8 mouse cellular contexts compared by ENCODE assay signal in genomic region chr11:94404178-94404577, GRCm38 (mm10). TPM values are rescaled to one million over a fixed set of nuclear protein-coding genes. Genes with fewer than 3 reads are reported as not detected.
A peak's percentile ranks its signal among the peaks of the same experiment; 100 is the strongest.
DNase-seq lines count a peak whose midpoint lies in the region; ATAC-seq and TF ChIP-seq lines count a peak whose summit lies in the region.
"Had no signal": no experiment of that assay in that cellular context is flagged by ENCODE, and none has a peak within 500 bp of the region (broad histone marks: within the 10 kb centered on the region; RNA-seq: fewer than 3 reads in every experiment).

No protein-coding gene starts in this region.

- H3K36me3 ChIP-seq in lung, embryonic 16.5 days (ENCODE audit: control insufficient read depth, insufficient read depth, low read length), result no peaks in the 10 kb centered on the region
- H3K36me3 ChIP-seq in intestine, embryonic 15.5 days, result no peaks in the 10 kb centered on the region
- no peaks in the 10 kb centered on the region; the same call in 1 of the 2 replicates for H3K36me3 ChIP-seq in kidney, embryonic 14.5 days (ENCODE audit: control insufficient read depth, insufficient read depth, low read length)
- H3K36me3 ChIP-seq in small intestine, adult 2 months (ENCODE audit: control insufficient read depth, insufficient read depth, low read length), result no peaks in the 10 kb centered on the region

- WGBS in lung, embryonic 16.5 days, result 52% methylated on average over 5 of the region's 5 CpGs
- WGBS in intestine, embryonic 15.5 days, result 45% methylated on average over 5 of the region's 5 CpGs
- 47% methylated on average over 5 of the region's 5 CpGs for WGBS in kidney, embryonic 14.5 days
- 26% methylated on average over 5 of the region's 5 CpGs for WGBS in small intestine, adult 2 months

- ATAC-seq in lung, embryonic 16.5 days (ENCODE audit: low read depth), result peak; percentile 42
- peak; percentile 60; the same call in 1 of the 2 replicates for ATAC-seq in intestine, embryonic 15.5 days
- peak; percentile 34; the same call in 1 of the 2 replicates for ATAC-seq in kidney, embryonic 14.5 days (ENCODE audit: low FRiP score, low TSS enrichment)

- H3K9ac ChIP-seq in lung, embryonic 16.5 days (ENCODE audit: low read length), result no peak overlapping the region
- H3K9ac ChIP-seq in intestine, embryonic 15.5 days, result no peak overlapping the region
- H3K9ac ChIP-seq in kidney, embryonic 14.5 days (ENCODE audit: low read depth, low read length), result no peak overlapping the region

- H3K27ac ChIP-seq in lung, embryonic 16.5 days (ENCODE audit: low read length), result no peak overlapping the region; the same call in 1 of the 2 replicates
- H3K27ac ChIP-seq in intestine, embryonic 15.5 days, result no peak overlapping the region
- H3K27ac ChIP-seq in kidney, embryonic 14.5 days (ENCODE audit: low read depth, low read length), result no peak overlapping the region
- peak overlapping the region; percentile 4; the same call in 1 of the 2 replicates for H3K27ac ChIP-seq in small intestine, adult 2 months (ENCODE audit: insufficient read depth, low read depth, low read length)
- H3K27ac ChIP-seq: layer of hippocampus, adult 2 months had no signal

- no peak overlapping the region for H3K4me2 ChIP-seq in lung, embryonic 16.5 days (ENCODE audit: low read depth, low read length)
- no peak overlapping the region for H3K4me2 ChIP-seq in intestine, embryonic 15.5 days (replicated peaks)
- H3K4me2 ChIP-seq in kidney, embryonic 14.5 days (replicated peaks; ENCODE audit: low read depth, low read length), result no peak overlapping the region

- DNase-seq in lung, postnatal 25 days (ENCODE audit: low spot score), result no peak
- DNase-seq in cerebellum, adult 9-10 months, result no peak
- DNase-seq in spleen, postnatal 14 days (ENCODE audit: low spot score in 2 of 2), result no peak

- no peak for TF ChIP-seq CTCF in small intestine, adult 2 months (IDR thresholded peaks at IDR 0.05; ENCODE audit: extremely low read depth, insufficient read length, insufficient replicate concordance, low read depth, low read length)

- H3K4me1 ChIP-seq in lung, embryonic 16.5 days (replicated peaks; ENCODE audit: control insufficient read depth, insufficient read depth, low read length), result peaks cover 15% of the 10 kb centered on the region
- peaks cover 17% of the 10 kb centered on the region for H3K4me1 ChIP-seq in intestine, embryonic 15.5 days (replicated peaks)
- H3K4me1 ChIP-seq in kidney, embryonic 14.5 days (ENCODE audit: control insufficient read depth, insufficient read depth, low read length), result peaks cover 16% of the 10 kb centered on the region
- H3K4me1 ChIP-seq in small intestine, adult 2 months (ENCODE audit: control insufficient read depth, insufficient read depth, insufficient read length, low read length), result peaks cover 10% of the 10 kb centered on the region; the same call in 1 of the 2 replicates

- no peaks in the 10 kb centered on the region for H3K9me3 ChIP-seq in lung, embryonic 16.5 days (ENCODE audit: control insufficient read depth, low read length)
- H3K9me3 ChIP-seq in intestine, embryonic 15.5 days, result no peaks in the 10 kb centered on the region
- no peaks in the 10 kb centered on the region for H3K9me3 ChIP-seq in kidney, embryonic 14.5 days (ENCODE audit: control insufficient read depth, low read length)

- no peaks in the 10 kb centered on the region; the same call in 1 of the 2 replicates for H3K27me3 ChIP-seq in lung, embryonic 16.5 days (ENCODE audit: control insufficient read depth, insufficient read depth, low read depth, low read length)
- H3K27me3 ChIP-seq in intestine, embryonic 15.5 days (replicated peaks), result no peaks in the 10 kb centered on the region
- no peaks in the 10 kb centered on the region for H3K27me3 ChIP-seq in kidney, embryonic 14.5 days (ENCODE audit: control insufficient read depth, insufficient read depth, low read length)
- no peaks in the 10 kb centered on the region for H3K27me3 ChIP-seq in small intestine, adult 2 months (ENCODE audit: control insufficient read depth, insufficient read depth, low read length)

- no peak for TF ChIP-seq POLR2A in small intestine, adult 2 months (IDR thresholded peaks at IDR 0.05; ENCODE audit: low read depth, low read length)

- no peak overlapping the region for H3K4me3 ChIP-seq in lung, embryonic 16.5 days (ENCODE audit: low read length)
- no peak overlapping the region for H3K4me3 ChIP-seq in intestine, embryonic 15.5 days (replicated peaks)
- H3K4me3 ChIP-seq in kidney, embryonic 14.5 days (ENCODE audit: low read length), result no peak overlapping the region
- no peak overlapping the region for H3K4me3 ChIP-seq in small intestine, adult 2 months (ENCODE audit: low read depth, low read length)
- H3K4me3 ChIP-seq: layer of hippocampus, adult 2 months had no signal

RNA-seq across cellular contexts. Expression of gene Abcc3, which starts 11.4 kb away (rescaled TPM):
- polyA plus RNA-seq in lung, embryonic 16.5 days (2015; fragmentation: Nextera tagmentation; extraction: Ambion mirVana), result 4.0 and 5.0 TPM in 2 replicates
- 1.5 and 2.6 TPM in 2 replicates for polyA plus RNA-seq in intestine, embryonic 15.5 days (2015; fragmentation: Nextera tagmentation; extraction: Ambion mirVana)
- 1.1 and 3.9 TPM in 2 replicates for polyA plus RNA-seq in kidney, embryonic 14.5 days (2014; fragmentation: Nextera tagmentation; extraction: Ambion mirVana)
- 42.4 and 188 TPM in 2 replicates for polyA plus RNA-seq in small intestine, adult 2 months (2012; rRNA removed)
